Mouse (Mus musculus): ENCODE results near the gene Srcin1.

Gene Srcin1

GRCm38 (mm10) chr11:97461307-97461820 is 114.6 kb downstream of the Srcin1 start:
- no peak for DNase-seq

All from spleen, adult 18-20 months (tissue).